Mouse (Mus musculus): ENCODE data around the gene Nme2.

GRCm38 (mm10) chr11:93963013-93963412, 7.0 kb upstream of the Nme2 start:
- no peak for TF ChIP-seq EP300 (IDR thresholded peaks at IDR 0.05; ENCODE audit: low read length)
- no peak for TF ChIP-seq SMC3 (IDR thresholded peaks at IDR 0.05; ENCODE audit: low read depth, low read length)
- peak; percentile 17; the same call in 1 of the 2 replicates for TF ChIP-seq POLR2A (IDR thresholded peaks at IDR 0.05; ENCODE audit: low read depth, low read length)
- no peak for TF ChIP-seq CTCF (conservative IDR thresholded peaks at IDR 0.05 in 1 of 2, IDR thresholded peaks at IDR 0.05 in 1 of 2; ENCODE audit: low read depth in 2 of 2, low read length in 2 of 2)
